Mouse (Mus musculus) MEL (cell line): ENCODE data around the gene Met. TPM values are rescaled to one million over a fixed set of nuclear protein-coding genes. Genes with fewer than 3 reads are reported as not detected.

ENCODE experiments used
- DNase-seq: peaks from one replicate; pipeline ENCODE4 v3.0.0; 2011; ENCODE audit warnings: low read depth, low spot score
- H3K27ac ChIP-seq: 2 replicates; pipeline ENCODE4 v1.5.1; 2012; ENCODE audit warnings: low read depth, mild to moderate bottlenecking, control low read depth, low read length, moderate library complexity; ENCODE audit not compliant: control insufficient read depth
- H3K27me3 ChIP-seq, 2 experiments: fragments of 150-350 bp in 1 of 2; sonication (generic) in 1 of 2; 2 replicates each; pipeline ENCODE4 v1.6.1; 2012; ENCODE audit warnings: low read length in 2 of 2, mild to moderate bottlenecking in 2 of 2, improper control_type of control experiment in 1 of 2, moderate library complexity in 1 of 2; ENCODE audit not compliant: insufficient read depth in 2 of 2, control insufficient read depth in 1 of 2
- H3K36me3 ChIP-seq, 2 experiments: 2 replicates each; pipeline ENCODE4 v1.6.1; 2012 to 2014; ENCODE audit warnings: low read length in 2 of 2, improper control_type of control experiment in 1 of 2, inconsistent platforms in 1 of 2, mild to moderate bottlenecking in 1 of 2; ENCODE audit not compliant: insufficient read depth in 2 of 2, control insufficient read depth in 1 of 2
- H3K4me1 ChIP-seq, 2 experiments: fragments of 150-350 bp in 1 of 2; sonication (generic) in 1 of 2; 2 replicates each; pipeline ENCODE4 v1.6.1; 2012; ENCODE audit warnings: low read length in 2 of 2, improper control_type of control experiment in 1 of 2, mild to moderate bottlenecking in 1 of 2; ENCODE audit not compliant: insufficient read depth in 2 of 2, control insufficient read depth in 1 of 2
- H3K4me3 ChIP-seq, 2 experiments: fragments of 150-350 bp in 1 of 2; sonication (generic) in 1 of 2; 2 replicates each; pipeline ENCODE4 v1.5.1; 2012; ENCODE audit warnings: low read depth in 2 of 2, low read length in 2 of 2, mild to moderate bottlenecking in 2 of 2, moderate library complexity in 2 of 2, control low read depth in 1 of 2, improper control_type of control experiment in 1 of 2; ENCODE audit not compliant: control insufficient read depth in 1 of 2, insufficient read depth in 1 of 2
- H3K79me2 ChIP-seq: 2 replicates; pipeline ENCODE4 v1.6.1; 2012; ENCODE audit warnings: mild to moderate bottlenecking, low read length, moderate library complexity; ENCODE audit not compliant: control insufficient read depth, poor library complexity, insufficient read depth
- H3K9ac ChIP-seq: 2 replicates; pipeline ENCODE4 v1.6.1; 2012; ENCODE audit warnings: low read depth, mild to moderate bottlenecking, control low read depth, low read length, moderate library complexity; ENCODE audit not compliant: control insufficient read depth, poor library complexity, severe bottlenecking
- H3K9me3 ChIP-seq: fragments of 150-350 bp; sonication (generic); replicated peaks from 2 replicates; pipeline ENCODE4 v1.6.1; 2012; ENCODE audit warnings: mild to moderate bottlenecking, low read length, improper control_type of control experiment, moderate library complexity; ENCODE audit not compliant: insufficient read depth
- EP300 ChIP-seq, 2 experiments: IDR thresholded peaks; 2 replicates each; pipeline ENCODE4 v1.6.1; 2011; ENCODE audit warnings: improper control_type of control experiment in 2 of 2, low read length in 2 of 2, low read depth in 1 of 2, mild to moderate bottlenecking in 1 of 2
- ETS1 ChIP-seq: IDR thresholded peaks from 2 replicates; pipeline ENCODE4 v1.6.1; 2012; ENCODE audit warnings: low read depth, mild to moderate bottlenecking, inconsistent platforms, low read length, improper control_type of control experiment, moderate library complexity
- GATA1 ChIP-seq: IDR thresholded peaks from 2 replicates; pipeline ENCODE4 v1.6.1; 2011; ENCODE audit warnings: low read depth, low read length, improper control_type of control experiment
- HCFC1 ChIP-seq: IDR thresholded peaks from 2 replicates; pipeline ENCODE4 v1.6.1; 2012; ENCODE audit warnings: low read depth, mild to moderate bottlenecking, inconsistent platforms, low read length, improper control_type of control experiment, moderate library complexity
- KAT2A ChIP-seq: conservative IDR thresholded peaks from 2 replicates; pipeline ENCODE4 v1.6.1; 2012; ENCODE audit warnings: low read depth, low read length, improper control_type of control experiment, inconsistent platforms
- MAFK ChIP-seq: IDR thresholded peaks from 2 replicates; pipeline ENCODE4 v1.6.1; 2011; ENCODE audit warnings: low read depth, mild to moderate bottlenecking, low read length, improper control_type of control experiment, borderline replicate concordance
- MAZ ChIP-seq: IDR thresholded peaks from 2 replicates; pipeline ENCODE4 v1.6.1; 2012; ENCODE audit warnings: low read depth, mild to moderate bottlenecking, inconsistent platforms, low read length, improper control_type of control experiment
- MEF2A ChIP-seq: IDR thresholded peaks from 2 replicates; pipeline ENCODE4 v1.6.1; 2014; ENCODE audit warnings: low read depth, mild to moderate bottlenecking, inconsistent platforms, low read length, improper control_type of control experiment; ENCODE audit not compliant: poor library complexity, insufficient replicate concordance, severe bottlenecking; ENCODE audit errors: extremely low read depth
- MXI1 ChIP-seq: IDR thresholded peaks from 2 replicates; pipeline ENCODE4 v1.6.1; 2011; ENCODE audit warnings: mild to moderate bottlenecking, low read depth, low read length, improper control_type of control experiment
- MYC ChIP-seq: IDR thresholded peaks from 2 replicates; pipeline ENCODE4 v1.6.1; 2011; ENCODE audit warnings: low read depth, mild to moderate bottlenecking, low read length, improper control_type of control experiment, moderate library complexity
- NELFE ChIP-seq: IDR thresholded peaks from 2 replicates; pipeline ENCODE4 v1.6.1; 2011; ENCODE audit warnings: low read depth, low read length, improper control_type of control experiment
- POLR2A ChIP-seq, 2 experiments: IDR thresholded peaks; 2 replicates each; pipeline ENCODE4 v1.6.1; 2011 to 2012; ENCODE audit warnings: low read length in 2 of 2, mild to moderate bottlenecking in 2 of 2, control low read depth in 1 of 2, improper control_type of control experiment in 1 of 2, low read depth in 1 of 2, moderate library complexity in 1 of 2; ENCODE audit not compliant: control insufficient read depth in 1 of 2, insufficient read depth in 1 of 2, poor library complexity in 1 of 2
- POLR2AphosphoS2 ChIP-seq: IDR thresholded peaks from 2 replicates; pipeline ENCODE4 v1.6.1; 2011; ENCODE audit warnings: low read length, improper control_type of control experiment
- POLR2AphosphoS5 ChIP-seq: IDR thresholded peaks from 2 replicates; pipeline ENCODE4 v1.6.1; 2012; ENCODE audit warnings: low read depth, borderline replicate concordance, mild to moderate bottlenecking, inconsistent platforms, low read length, moderate library complexity, mixed read lengths
- RCOR1 ChIP-seq: IDR thresholded peaks from 2 replicates; pipeline ENCODE4 v1.6.1; 2012; ENCODE audit warnings: low read depth, mild to moderate bottlenecking, inconsistent platforms, low read length, improper control_type of control experiment
- TAL1 ChIP-seq: IDR thresholded peaks from 2 replicates; pipeline ENCODE4 v1.6.1; 2012; ENCODE audit warnings: mild to moderate bottlenecking, inconsistent platforms, low read length, moderate library complexity, mixed read lengths
- TBP ChIP-seq: IDR thresholded peaks from 2 replicates; pipeline ENCODE4 v1.8.0; 2011; ENCODE audit warnings: low read depth, low read length, improper control_type of control experiment
- TCF12 ChIP-seq: IDR thresholded peaks from 2 replicates; pipeline ENCODE4 v1.6.1; 2014; ENCODE audit warnings: low read depth, mild to moderate bottlenecking, inconsistent platforms, low read length, improper control_type of control experiment, moderate library complexity
- UBTF ChIP-seq: IDR thresholded peaks from 2 replicates; pipeline ENCODE4 v1.6.1; 2012; ENCODE audit warnings: low read depth, mild to moderate bottlenecking, inconsistent platforms, low read length, improper control_type of control experiment, moderate library complexity, borderline replicate concordance; ENCODE audit not compliant: insufficient read depth
- USF1 ChIP-seq: IDR thresholded peaks from 2 replicates; pipeline ENCODE4 v1.6.1; 2014; ENCODE audit warnings: low read depth, mild to moderate bottlenecking, inconsistent platforms, low read length, improper control_type of control experiment, moderate library complexity
- USF2 ChIP-seq, 2 experiments: IDR thresholded peaks; 2 replicates each; pipeline ENCODE4 v1.6.1; 2011 to 2012; ENCODE audit warnings: improper control_type of control experiment in 2 of 2, low read length in 2 of 2, borderline replicate concordance in 1 of 2, inconsistent platforms in 1 of 2, low read depth in 1 of 2, mild to moderate bottlenecking in 1 of 2; ENCODE audit not compliant: insufficient read depth in 1 of 2
- ZC3H11A ChIP-seq: IDR thresholded peaks from 2 replicates; pipeline ENCODE4 v1.6.1; 2012; ENCODE audit warnings: low read depth, mild to moderate bottlenecking, inconsistent platforms, low read length, improper control_type of control experiment
- ZKSCAN1 ChIP-seq: IDR thresholded peaks from 2 replicates; pipeline ENCODE4 v1.6.1; 2012; ENCODE audit warnings: low read depth, mild to moderate bottlenecking, inconsistent platforms, low read length, improper control_type of control experiment, moderate library complexity
- polyA plus RNA-seq, 2 experiments: library from polyadenylated mRNA; stranded (reverse) in 1 of 2; unstranded in 1 of 2; fragments of >175 nt in 1 of 2; fragments of >200 nt in 1 of 2; gene quantifications; 2 replicates each; pipeline versions ENCODE4 v1.2.1 to v1.2.4; 2012; ENCODE audit warnings: low replicate concordance in 2 of 2, low read depth in 1 of 2; ENCODE audit not compliant: insufficient read length in 2 of 2, insufficient read depth in 1 of 2, missing spikeins in 1 of 2
- total RNA-seq: library from RNA; depleted of rRNA; stranded (reverse); fragments of 300-350 nt; gene quantifications from 2 replicates; pipeline ENCODE4 v1.2.3, GENCODE M21; 2012

The Met gene
- total and polyA plus RNA-seq, 3 experiments = not detected

GRCm38 (mm10) chr6:17568702-17569352 is 105.2 kb downstream of the Met start:
- H3K9ac ChIP-seq = no peak overlapping the region
- no peaks in the 10 kb centered on the region for H3K79me2 ChIP-seq
- H3K36me3 ChIP-seq = no peaks in the 10 kb centered on the region
- H3K4me1 ChIP-seq = no peaks in the 10 kb centered on the region
- TF ChIP-seq UBTF = no peak
- no peak for TF ChIP-seq ETS1
- TF ChIP-seq MXI1 = no peak
- no peak for TF ChIP-seq MAZ
- TF ChIP-seq GATA1 = no peak
- no peak for TF ChIP-seq POLR2AphosphoS2
- TF ChIP-seq EP300 (IDR thresholded peaks at IDR 0.05; ENCODE audit: low read depth in 1 of 2, low read length in 2 of 2) = no peak
- no peak for TF ChIP-seq ZKSCAN1
- no peak for TF ChIP-seq RCOR1
- TF ChIP-seq POLR2A (IDR thresholded peaks at IDR 0.05; ENCODE audit: control insufficient read depth in 1 of 2, insufficient read depth in 1 of 2, low read depth in 1 of 2, low read length in 2 of 2, poor library complexity in 1 of 2) = no peak
- TF ChIP-seq TCF12 = no peak
- TF ChIP-seq NELFE = no peak
- TF ChIP-seq ZC3H11A = no peak
- TF ChIP-seq TAL1 = no peak
- no peak for TF ChIP-seq MYC
- H3K27ac ChIP-seq = no peak overlapping the region
- no peaks in the 10 kb centered on the region; a peak in 1 of 4 replicates for H3K27me3 ChIP-seq
- DNase-seq = no peak
- H3K9me3 ChIP-seq = no peaks in the 10 kb centered on the region
- H3K4me3 ChIP-seq = no peak overlapping the region

DNA sequence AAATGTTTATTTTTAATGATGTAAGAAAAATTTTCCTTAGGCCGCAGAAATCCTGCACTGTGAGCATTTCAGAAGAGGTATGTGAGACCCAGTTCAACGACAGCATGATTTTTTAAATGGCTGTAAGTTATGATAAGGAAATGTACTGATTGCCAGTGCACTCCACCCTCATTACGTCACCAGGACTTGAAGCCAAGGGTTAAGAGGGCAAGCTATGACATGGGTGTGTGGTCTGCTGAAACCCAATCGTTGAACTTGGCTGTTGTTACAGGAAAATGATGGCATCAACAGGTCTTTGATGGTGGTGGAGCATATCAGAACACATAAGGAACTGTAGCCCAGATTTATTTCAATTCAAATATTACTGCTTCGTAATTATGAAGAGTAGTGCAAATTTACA is 109.6 kb downstream of the Met start:
- Histone ChIP-seq H3K9ac (no peak overlapping the region), H3K9me3 (no peaks in the 10 kb centered on the region), H3K27me3 (no peaks in the 10 kb centered on the region; a peak in 1 of 4 replicates), H3K36me3 (no peaks in the 10 kb centered on the region), H3K79me2 (no peaks in the 10 kb centered on the region), H3K4me1 (no peaks in the 10 kb centered on the region), H3K4me3 (no peak overlapping the region), H3K27ac (no peak overlapping the region)
- TF ChIP-seq MAFK = no peak
- no peak for TF ChIP-seq TBP
- no peak for TF ChIP-seq POLR2AphosphoS5
- TF ChIP-seq HCFC1 = no peak
- TF ChIP-seq POLR2AphosphoS2 = no peak
- TF ChIP-seq USF1 = no peak
- TF ChIP-seq RCOR1 = no peak
- TF ChIP-seq MEF2A = no peak
- TF ChIP-seq USF2 (IDR thresholded peaks at IDR 0.05; ENCODE audit: borderline replicate concordance in 1 of 2, insufficient read depth in 1 of 2, low read depth in 1 of 2, low read length in 2 of 2) = no peak
- no peak for TF ChIP-seq KAT2A
- no peak for TF ChIP-seq POLR2A (IDR thresholded peaks at IDR 0.05; ENCODE audit: control insufficient read depth in 1 of 2, insufficient read depth in 1 of 2, low read depth in 1 of 2, low read length in 2 of 2, poor library complexity in 1 of 2)
- no peak for DNase-seq
